Comparison of ENCODE assay signal across 17 mouse cellular contexts in genomic region chr4:77710231-77710630, GRCm38 (mm10).
DNase-seq lines count a peak whose midpoint lies in the region; ATAC-seq and TF ChIP-seq lines count a peak whose summit lies in the region.
"Had no signal": no experiment of that assay in that cellular context is flagged by ENCODE, and none has a peak within 500 bp of the region (broad histone marks: within the 10 kb centered on the region; RNA-seq: fewer than 3 reads in every experiment).

No protein-coding gene starts in this region.

- no peak overlapping the region for H3K4me2 ChIP-seq in forebrain, embryonic 14.5 days (ENCODE audit: low read length)
- no peak overlapping the region for H3K4me2 ChIP-seq in forebrain, embryonic 11.5 days (ENCODE audit: low read depth, low read length, severe bottlenecking)
- no peak overlapping the region for H3K4me2 ChIP-seq in forebrain, postnatal 0 days (ENCODE audit: low read depth)
- no peak overlapping the region for H3K4me2 ChIP-seq in forebrain, embryonic 12.5 days
- H3K4me2 ChIP-seq: embryonic facial prominence, embryonic 13.5 days; forebrain, embryonic 13.5 days had no signal

- no peak for TF ChIP-seq POLR2A in brain, embryonic 14.5 days (IDR thresholded peaks at IDR 0.05; ENCODE audit: borderline replicate concordance, extremely low read depth, insufficient read depth, insufficient read length, poor library complexity, severe bottlenecking)

- no peaks in the 10 kb centered on the region for H3K27me3 ChIP-seq in forebrain, embryonic 14.5 days (replicated peaks; ENCODE audit: control insufficient read depth, insufficient read depth, low read length)
- H3K27me3 ChIP-seq in forebrain, embryonic 11.5 days (ENCODE audit: control insufficient read depth, insufficient read depth, low read length) = no peaks in the 10 kb centered on the region
- H3K27me3 ChIP-seq in forebrain, postnatal 0 days (ENCODE audit: insufficient read depth, low read length) = no peaks in the 10 kb centered on the region
- H3K27me3 ChIP-seq in forebrain, embryonic 12.5 days = no peaks in the 10 kb centered on the region
- H3K27me3 ChIP-seq: embryonic facial prominence, embryonic 13.5 days; forebrain, embryonic 13.5 days had no signal

- ATAC-seq in forebrain, embryonic 14.5 days = no peak
- ATAC-seq in forebrain, embryonic 11.5 days (replicated peaks; ENCODE audit: low FRiP score) = no peak
- ATAC-seq in forebrain, postnatal 0 days = peak; percentile 43
- ATAC-seq in forebrain, embryonic 12.5 days (ENCODE audit: low FRiP score) = no peak
- ATAC-seq: forebrain, embryonic 13.5 days had no signal

- no peak overlapping the region for H3K27ac ChIP-seq in forebrain, embryonic 14.5 days (ENCODE audit: low read depth, low read length)
- H3K27ac ChIP-seq in forebrain, embryonic 11.5 days (ENCODE audit: low read depth, low read length) = no peak overlapping the region
- H3K27ac ChIP-seq in forebrain, postnatal 0 days (ENCODE audit: low read depth, low read length) = no peak overlapping the region
- H3K27ac ChIP-seq in forebrain, embryonic 12.5 days = no peak overlapping the region
- H3K27ac ChIP-seq: embryonic facial prominence, embryonic 13.5 days; forebrain, embryonic 13.5 days had no signal

- H3K4me3 ChIP-seq in forebrain, embryonic 14.5 days (ENCODE audit: low read depth, low read length) = no peak overlapping the region
- H3K4me3 ChIP-seq in forebrain, embryonic 11.5 days (ENCODE audit: low read depth, low read length) = no peak overlapping the region
- H3K4me3 ChIP-seq in forebrain, postnatal 0 days (ENCODE audit: low read depth, low read length) = no peak overlapping the region
- no peak overlapping the region for H3K4me3 ChIP-seq in forebrain, embryonic 12.5 days (replicated peaks)
- H3K4me3 ChIP-seq: embryonic facial prominence, embryonic 13.5 days; forebrain, embryonic 13.5 days had no signal

- H3K36me3 ChIP-seq in forebrain, embryonic 14.5 days (ENCODE audit: control insufficient read depth, insufficient read depth, low read length) = no peaks in the 10 kb centered on the region
- no peaks in the 10 kb centered on the region for H3K36me3 ChIP-seq in forebrain, embryonic 11.5 days (ENCODE audit: control insufficient read depth, insufficient read depth, low read length)
- H3K36me3 ChIP-seq in forebrain, postnatal 0 days (ENCODE audit: insufficient read depth) = no peaks in the 10 kb centered on the region
- H3K36me3 ChIP-seq in forebrain, embryonic 12.5 days (replicated peaks) = no peaks in the 10 kb centered on the region
- H3K36me3 ChIP-seq: embryonic facial prominence, embryonic 13.5 days had no signal

- no peak overlapping the region for H3K9ac ChIP-seq in forebrain, embryonic 14.5 days (ENCODE audit: low read length)
- H3K9ac ChIP-seq in forebrain, embryonic 11.5 days (ENCODE audit: low read length) = no peak overlapping the region
- H3K9ac ChIP-seq in forebrain, postnatal 0 days = no peak overlapping the region
- no peak overlapping the region for H3K9ac ChIP-seq in forebrain, embryonic 12.5 days
- H3K9ac ChIP-seq: embryonic facial prominence, embryonic 13.5 days; forebrain, embryonic 13.5 days had no signal

- H3K4me1 ChIP-seq in forebrain, embryonic 14.5 days (ENCODE audit: control insufficient read depth, insufficient read depth, low read length) = no peaks in the 10 kb centered on the region
- H3K4me1 ChIP-seq in forebrain, embryonic 11.5 days (replicated peaks; ENCODE audit: control insufficient read depth, insufficient read depth, low read length) = no peaks in the 10 kb centered on the region
- H3K4me1 ChIP-seq in forebrain, postnatal 0 days (ENCODE audit: insufficient read depth) = no peaks in the 10 kb centered on the region
- no peaks in the 10 kb centered on the region for H3K4me1 ChIP-seq in forebrain, embryonic 12.5 days
- H3K4me1 ChIP-seq: embryonic facial prominence, embryonic 13.5 days; forebrain, embryonic 13.5 days had no signal

- WGBS in forebrain, embryonic 14.5 days = 77% methylated on average over 2 of the region's 2 CpGs
- WGBS in forebrain, embryonic 11.5 days = 91% methylated on average over 2 of the region's 2 CpGs
- WGBS in forebrain, postnatal 0 days = 54% methylated on average over 2 of the region's 2 CpGs
- WGBS in forebrain, embryonic 12.5 days = 81% methylated on average over 2 of the region's 2 CpGs

- DNase-seq in forebrain, embryonic 14.5 days (ENCODE audit: low spot score) = peak; percentile 66
- no peak for DNase-seq in forebrain, embryonic 11.5 days (ENCODE audit: low spot score)
- peak; percentile 47 for DNase-seq in forebrain, postnatal 0 days
- DNase-seq in brain, embryonic 14.5 days (ENCODE audit: low read depth) = peak; percentile 64
- peak; percentile 22 for DNase-seq in brain, embryonic 18.5 days (ENCODE audit: low read depth, low spot score)
- no peak for DNase-seq in lung, postnatal 14 days
- DNase-seq: adrenal gland, adult 2 months; adrenal gland, postnatal 10 days; adrenal gland, postnatal 25 days; cerebellum, adult 11 months; cerebellum, adult 18-20 months; cerebellum, adult 8-10 months; cerebellum, adult 9-11 months; cerebellum, postnatal 14 days had no signal

- TF ChIP-seq CTCF in forebrain, postnatal 0 days (IDR thresholded peaks at IDR 0.05; ENCODE audit: low read depth) = no peak
- TF ChIP-seq CTCF in brain, embryonic 14.5 days (IDR thresholded peaks at IDR 0.05; ENCODE audit: borderline replicate concordance, extremely low read depth, insufficient read depth, insufficient read length) = no peak

- no peaks in the 10 kb centered on the region for H3K9me3 ChIP-seq in forebrain, embryonic 14.5 days (replicated peaks; ENCODE audit: control insufficient read depth, low read length)
- no peaks in the 10 kb centered on the region for H3K9me3 ChIP-seq in forebrain, embryonic 11.5 days (ENCODE audit: control insufficient read depth, low read length)
- H3K9me3 ChIP-seq in forebrain, postnatal 0 days (ENCODE audit: low read length) = no peaks in the 10 kb centered on the region
- H3K9me3 ChIP-seq in forebrain, embryonic 12.5 days = no peaks in the 10 kb centered on the region
- H3K9me3 ChIP-seq: embryonic facial prominence, embryonic 13.5 days; forebrain, embryonic 13.5 days had no signal

Comparison
In these comparisons a context has a peak if more than half of its experiments do, and no peak if none do; other contexts are left out.
1. DNase-seq: peak in forebrain, embryonic 14.5 days (single experiment), forebrain, postnatal 0 days (single experiment), brain, embryonic 14.5 days (single experiment) and brain, embryonic 18.5 days (single experiment); none in forebrain, embryonic 11.5 days (single experiment) and lung, postnatal 14 days (single experiment).